Mouse (Mus musculus): ENCODE data around the gene 4932438H23Rik. TPM values are rescaled to one million over a fixed set of nuclear protein-coding genes. Genes with fewer than 3 reads are reported as not detected.

Gene 4932438H23Rik
- total RNA-seq, 2 experiments from 2014 or later, result 0.75 to 1.1 TPM

- no peak for DNase-seq (ENCODE audit: low spot score in 2 of 2)
Observed at GRCm38 (mm10) chr16:91011847-91012246, 83.1 kb downstream of the 4932438H23Rik start.

GRCm38 (mm10) chr16:91011021-91011683 is 83.8 kb downstream of the 4932438H23Rik start, which contains the start of gene Synj1:
Synj1 (minus strand) TSS chr16:91011308.
- DNase-seq (ENCODE audit: low spot score in 2 of 2), result peak; percentile 90 to 95

- no peak for DNase-seq (ENCODE audit: low spot score in 2 of 2)
Observed at GRCm38 (mm10) chr16:91010581-91011020, 84.3 kb downstream of the 4932438H23Rik start.

- no peak for DNase-seq (ENCODE audit: low spot score in 2 of 2)
Observed at GRCm38 (mm10) chr16:91009942-91010529, 84.9 kb downstream of the 4932438H23Rik start.

GRCm38 (mm10) chr16:91004915-91005538 is 89.9 kb downstream of the 4932438H23Rik start:
- DNase-seq (ENCODE audit: low spot score in 2 of 2), result no peak

Other genes starting within 250 kb of the 4932438H23Rik start
- gene Cfap298, start 160.0 kb downstream of the 4932438H23Rik start, total RNA-seq (2021), result 10 to 100 TPM; 39.8 to 48.0 TPM
- gene Synj1, start 83.8 kb downstream of the 4932438H23Rik start, total RNA-seq (2021), result 100 to 1,000 TPM; 330 to 343 TPM
- gene Paxbp1, start 50.6 kb downstream of the 4932438H23Rik start, total RNA-seq (2021), result 10 to 100 TPM; 56.1 to 59.4 TPM
- 10 to 100 TPM; 19.5 to 22.6 TPM for gene Olig2, start 130.3 kb upstream of the 4932438H23Rik start, total RNA-seq (2021)
- gene Olig1, start 174.7 kb upstream of the 4932438H23Rik start, total RNA-seq (2021), result 10 to 100 TPM; 67.3 to 77.0 TPM

Data from left cerebral cortex, adult 18-20 months (tissue).